Mouse (Mus musculus) liver, postnatal 0 days (tissue): ENCODE measurements around the gene Gpr4.

Experiments used
- CTCF ChIP-seq: sonication (generic); IDR thresholded peaks from 2 replicates; pipeline ENCODE4 v1.5.1; 2016; ENCODE audit warnings: antibody characterized with exemption, low read depth
- EP300 ChIP-seq: IDR thresholded peaks from 2 replicates; pipeline ENCODE4 v1.6.1; 2016; ENCODE audit warnings: antibody characterized with exemption, low read depth, mild to moderate bottlenecking

DNA sequence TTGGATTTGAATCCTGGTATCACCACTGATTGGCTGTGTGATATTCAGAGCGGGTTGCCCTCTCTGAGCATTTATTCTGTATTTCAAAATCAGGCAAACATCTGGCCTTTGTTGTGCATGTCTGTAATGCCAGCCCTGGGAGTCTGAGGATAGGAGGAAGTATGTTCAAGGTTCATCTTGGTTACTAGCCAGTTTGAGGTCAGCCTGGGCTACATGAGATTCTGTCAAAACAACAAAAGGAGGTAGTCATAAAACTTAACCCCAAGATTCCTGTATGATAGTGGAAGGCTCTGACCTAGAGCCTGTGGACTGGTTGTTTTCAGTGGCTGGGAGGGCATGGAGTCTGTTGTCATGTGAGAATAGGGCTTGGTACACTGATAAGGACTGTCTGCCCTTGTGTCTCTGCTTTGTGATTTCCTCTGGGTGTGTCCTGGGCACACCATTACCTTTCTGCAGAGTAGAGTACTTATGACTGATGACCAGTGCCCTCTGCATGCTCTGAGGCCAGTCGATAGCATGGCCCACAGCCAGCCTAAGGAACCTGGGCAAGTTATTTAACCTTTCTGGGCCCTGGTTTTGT lies 22.8 kb downstream of the Gpr4 start:
- TF ChIP-seq CTCF (no peak), EP300 (no peak)
